Mouse (Mus musculus): ENCODE data around the gene Csrp2.

Gene Csrp2

GRCm38 (mm10) chr10:110931161-110931912 lies 11.7 kb downstream of the Csrp2 start:
- no peak for DNase-seq (ENCODE audit: low read depth)

DNA sequence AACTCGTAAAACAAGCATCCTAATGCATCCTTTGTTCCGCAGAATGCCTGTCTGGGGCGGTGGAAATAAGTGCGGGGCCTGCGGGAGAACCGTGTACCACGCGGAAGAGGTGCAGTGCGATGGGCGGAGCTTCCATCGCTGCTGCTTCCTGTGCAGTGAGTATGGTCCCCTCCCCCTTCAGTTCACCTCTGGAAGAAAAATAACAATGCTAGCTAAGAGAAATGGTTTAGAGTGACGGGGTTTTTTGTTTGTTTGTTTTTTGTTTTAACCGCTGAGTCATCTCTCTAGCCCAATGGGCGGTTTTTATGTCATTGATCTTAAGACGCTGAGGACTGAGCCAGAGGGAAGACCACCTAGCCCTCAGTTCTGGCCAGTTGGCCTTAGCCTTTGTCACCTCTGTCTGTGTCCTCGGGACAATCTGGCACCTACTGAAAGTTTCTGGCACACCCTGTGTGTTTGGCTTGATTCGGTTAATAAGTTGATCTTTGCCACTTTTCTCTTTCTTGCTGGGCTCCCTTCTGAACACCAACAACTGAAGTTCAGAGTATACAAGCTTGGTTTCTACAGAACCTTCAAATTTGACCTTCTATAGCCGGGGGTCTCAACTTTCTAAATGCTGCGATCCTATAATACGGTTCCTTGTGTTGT lies 12.4 kb downstream of the Csrp2 start:
- DNase-seq (ENCODE audit: low read depth): no peak

DNA sequence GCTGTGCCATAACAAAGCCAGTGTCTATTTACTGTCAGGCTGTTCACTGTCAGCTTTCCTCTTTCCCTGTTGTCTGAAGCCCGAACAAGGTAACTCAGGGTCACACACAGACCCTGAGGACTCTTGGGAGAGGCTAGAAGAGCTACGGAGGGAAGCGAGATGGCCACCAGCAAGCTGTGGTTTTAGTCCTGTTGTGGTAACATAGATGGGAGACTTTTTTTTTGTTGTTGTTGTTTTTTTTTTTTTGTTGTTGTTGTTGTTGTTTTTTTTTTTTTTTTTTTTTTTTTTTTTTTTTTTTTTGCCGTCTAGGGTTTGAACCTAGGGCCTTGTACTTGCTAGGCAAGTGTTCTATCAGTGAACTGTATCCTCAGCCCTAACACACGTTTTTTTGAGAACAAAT lies 14.0 kb downstream of the Csrp2 start:
- DNase-seq (ENCODE audit: low read depth): no peak

- peak; percentile 20 for DNase-seq (ENCODE audit: low read depth)
These were observed 15.5 kb downstream of the Csrp2 start for GRCm38 (mm10) chr10:110935081-110935480.

DNA sequence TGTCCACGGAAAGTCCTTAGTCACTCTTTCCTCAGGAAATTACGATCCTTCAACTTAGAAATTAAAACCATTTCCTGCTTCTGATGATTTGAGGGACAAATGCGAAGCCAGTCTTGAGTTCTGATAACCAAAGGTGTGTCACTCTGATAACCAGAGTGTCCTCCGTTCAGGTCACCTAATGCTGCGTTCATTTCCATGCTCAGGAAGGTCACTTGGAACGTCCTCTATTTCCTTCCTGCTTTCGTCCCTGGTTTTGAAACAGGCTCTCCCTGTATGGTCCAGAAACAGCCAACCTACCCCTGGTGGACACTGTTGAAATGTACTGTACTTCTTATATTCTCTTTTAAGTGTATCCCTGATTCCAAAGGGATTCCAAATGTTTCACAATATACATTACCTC lies 16.1 kb downstream of the Csrp2 start:
- peak; percentile 68 for DNase-seq (ENCODE audit: low read depth)

- DNase-seq (ENCODE audit: low read depth): no peak
These were observed 18.8 kb downstream of the Csrp2 start for GRCm38 (mm10) chr10:110938361-110938760.

GRCm38 (mm10) chr10:110938841-110939549 lies 19.4 kb downstream of the Csrp2 start:
- DNase-seq (ENCODE audit: low read depth): no peak

DNA sequence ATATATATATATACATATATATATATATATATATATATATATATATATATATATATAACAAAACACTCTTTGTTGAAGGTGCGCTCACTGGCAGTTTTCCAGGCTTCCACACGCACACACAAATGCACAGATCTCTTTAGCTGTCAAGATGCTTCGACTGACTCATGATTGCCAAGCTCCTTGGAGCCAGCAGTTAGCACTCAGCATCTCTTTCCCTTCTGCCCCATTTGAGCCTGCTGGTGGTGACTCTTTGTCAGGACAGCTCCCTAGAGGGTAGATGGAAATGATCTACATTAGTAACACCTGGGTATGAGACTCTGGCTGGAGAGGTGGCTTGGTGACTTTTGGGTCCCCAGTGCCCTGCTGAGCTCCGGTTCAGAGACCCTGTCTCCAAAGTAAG lies 20.1 kb downstream of the Csrp2 start:
- DNase-seq (ENCODE audit: low read depth): no peak

DNA sequence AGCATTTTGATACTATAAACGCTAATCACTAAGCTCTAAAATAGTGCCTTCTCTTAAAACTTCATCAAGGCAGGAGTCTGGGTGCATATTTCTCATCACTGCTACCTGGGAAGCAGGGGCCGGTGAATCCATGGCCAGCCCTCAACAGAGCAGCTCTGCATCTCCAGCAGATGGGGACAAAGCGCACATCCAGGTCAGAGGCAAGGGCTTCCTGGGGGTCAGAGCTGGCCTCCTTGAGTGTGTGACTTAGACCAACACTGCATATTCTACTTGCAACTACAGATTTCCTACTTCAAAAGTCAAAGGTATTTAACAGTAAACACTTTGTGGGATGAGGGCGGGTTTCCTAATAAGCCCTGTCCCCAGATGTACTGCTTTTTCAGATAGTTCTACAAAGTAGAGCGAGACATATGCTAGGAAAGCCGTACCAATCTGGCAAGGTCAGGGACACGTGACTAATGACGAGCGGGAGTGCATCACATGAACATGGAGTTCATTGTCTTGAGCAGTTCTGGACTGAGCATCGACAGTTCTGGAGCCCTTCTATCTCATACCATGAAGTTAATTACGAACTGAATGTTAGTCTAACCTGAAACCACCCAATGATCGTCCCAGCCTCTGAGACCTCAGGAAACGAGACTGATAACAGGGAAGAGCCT lies 21.3 kb downstream of the Csrp2 start:
- DNase-seq (ENCODE audit: low read depth): no peak

DNA sequence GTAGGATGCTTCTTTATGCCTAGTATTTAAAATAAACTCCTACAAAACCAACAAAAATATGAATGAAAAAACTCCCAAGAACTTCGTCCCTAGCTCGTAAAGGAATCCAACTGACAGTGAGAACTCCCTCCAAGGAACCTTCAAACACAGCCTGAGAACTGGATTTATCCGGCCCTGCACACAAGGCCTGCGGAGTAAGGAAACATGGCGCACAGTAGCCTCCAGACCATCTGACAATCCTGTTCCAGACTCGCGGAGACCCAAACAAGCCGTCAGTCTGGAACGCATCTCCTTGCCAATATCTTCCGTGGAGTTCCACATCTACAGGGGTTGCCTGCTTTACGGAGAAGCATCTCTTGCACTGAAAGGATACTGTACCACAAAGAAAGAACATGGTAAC lies 22.4 kb downstream of the Csrp2 start:
- no peak for DNase-seq (ENCODE audit: low read depth)

DNA sequence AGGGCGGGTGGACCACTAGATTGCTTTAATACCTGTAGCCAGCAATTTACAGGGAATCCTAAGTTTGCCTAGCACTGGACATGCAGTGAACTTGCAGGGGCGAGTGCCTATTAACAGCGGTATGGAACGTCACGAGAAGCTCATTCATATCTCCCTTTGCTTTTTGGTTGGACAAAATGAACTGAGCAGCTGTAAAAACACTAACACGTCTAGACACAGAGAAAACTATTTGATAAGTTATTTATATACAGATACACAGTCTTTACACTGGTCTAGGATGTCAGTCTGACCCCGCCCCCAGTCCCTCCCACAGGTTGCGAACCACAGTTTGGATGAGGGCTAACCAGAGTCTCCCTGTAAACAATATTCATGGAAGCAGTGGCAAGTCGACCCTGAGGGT lies 23.2 kb downstream of the Csrp2 start:
- no peak for DNase-seq (ENCODE audit: low read depth)

DNA sequence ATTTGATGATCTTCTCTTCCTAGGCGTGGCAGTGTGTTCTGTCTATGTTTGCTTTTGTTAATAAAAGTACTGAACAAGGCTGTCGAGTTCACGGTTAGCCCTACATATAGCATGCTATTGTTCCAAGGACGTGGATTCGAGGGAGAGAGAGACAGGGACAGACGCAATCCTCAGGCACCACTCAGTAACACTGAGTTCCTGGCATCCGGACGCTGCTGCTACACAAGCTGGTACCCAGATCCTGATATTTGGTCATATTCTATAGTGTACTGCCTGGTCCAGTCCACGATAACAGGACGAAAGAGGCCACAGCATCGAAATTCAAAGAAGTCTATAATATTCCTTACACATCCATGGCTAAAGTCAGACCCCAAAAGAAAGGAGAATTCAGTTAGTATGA lies 24.6 kb downstream of the Csrp2 start:
- DNase-seq (ENCODE audit: low read depth): no peak

- no peak for DNase-seq (ENCODE audit: low read depth)
These were observed 26.4 kb downstream of the Csrp2 start for GRCm38 (mm10) chr10:110945966-110946365.

- DNase-seq (ENCODE audit: low read depth): no peak
These were observed 28.0 kb downstream of the Csrp2 start for GRCm38 (mm10) chr10:110947574-110947973.

DNA sequence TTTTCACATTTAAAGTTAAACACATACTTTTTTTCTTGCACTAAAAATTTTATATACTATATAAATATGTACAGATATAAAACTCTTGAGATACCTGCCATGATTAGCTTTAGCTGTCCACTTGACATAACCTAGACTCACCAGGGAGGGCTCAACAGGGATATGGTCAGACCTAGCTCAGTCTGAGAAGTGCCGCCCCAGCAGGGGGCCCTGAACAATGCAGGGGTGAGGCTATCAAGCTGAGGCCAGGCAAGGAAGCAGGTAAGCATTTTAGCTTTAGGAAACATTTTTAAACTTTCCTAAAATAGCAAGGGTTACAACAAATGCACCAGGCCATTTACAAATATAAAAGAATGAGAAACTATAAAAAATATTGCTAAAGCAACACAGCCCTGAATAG lies 31.5 kb downstream of the Csrp2 start:
- DNase-seq (ENCODE audit: low read depth): no peak

GRCm38 (mm10) chr10:110951748-110952147 lies 32.2 kb downstream of the Csrp2 start:
- no peak for DNase-seq (ENCODE audit: low read depth)

- no peak for DNase-seq (ENCODE audit: low read depth)
These were observed 32.7 kb downstream of the Csrp2 start for GRCm38 (mm10) chr10:110952271-110952670.

DNA sequence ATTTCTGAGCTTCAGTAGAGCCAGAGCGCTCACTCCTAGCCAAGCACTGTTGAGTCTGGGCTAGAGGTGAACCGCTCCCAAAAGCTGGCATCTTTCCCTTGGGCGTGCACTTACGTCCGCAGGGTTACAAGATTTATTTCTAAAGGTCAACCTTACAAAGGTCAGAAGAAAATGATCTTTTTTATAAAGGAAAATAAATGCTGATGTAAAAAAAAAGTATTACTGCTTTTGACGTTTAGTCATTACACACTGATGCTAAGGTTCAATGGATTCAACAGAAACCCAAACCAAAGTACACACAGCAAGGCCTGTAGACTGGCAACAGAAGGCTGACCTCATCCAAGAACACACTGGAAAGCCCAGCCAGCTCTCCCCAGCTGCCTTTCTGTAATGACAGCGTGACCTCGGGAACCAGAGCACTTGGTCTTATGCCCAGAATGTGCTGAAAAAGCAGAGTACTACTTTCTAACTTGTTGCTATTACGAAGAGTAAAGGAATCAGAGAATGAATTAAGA lies 33.4 kb downstream of the Csrp2 start:
- no peak for DNase-seq (ENCODE audit: low read depth)

GRCm38 (mm10) chr10:110958879-110959278 lies 39.3 kb downstream of the Csrp2 start:
- no peak for DNase-seq (ENCODE audit: low read depth)

DNA sequence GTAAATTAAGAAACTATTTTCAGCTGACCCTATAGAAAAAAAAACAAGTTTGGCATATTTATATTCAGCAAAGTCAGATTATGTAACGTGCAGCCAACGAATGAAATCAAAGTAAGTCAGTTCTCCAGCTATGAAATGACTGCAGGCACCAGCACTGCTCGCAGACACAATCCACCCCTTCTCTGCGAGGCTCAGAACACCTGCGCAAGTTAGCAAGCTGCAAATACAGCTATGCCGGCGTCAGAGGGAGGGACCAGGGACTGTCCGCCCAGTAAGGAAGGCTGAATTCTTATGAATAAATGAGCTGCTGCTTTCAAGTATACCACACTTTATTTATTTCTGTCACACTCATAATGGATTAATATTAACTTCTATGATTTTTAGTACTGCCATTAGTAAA lies 40.2 kb downstream of the Csrp2 start:
- no peak for DNase-seq (ENCODE audit: low read depth)

DNA sequence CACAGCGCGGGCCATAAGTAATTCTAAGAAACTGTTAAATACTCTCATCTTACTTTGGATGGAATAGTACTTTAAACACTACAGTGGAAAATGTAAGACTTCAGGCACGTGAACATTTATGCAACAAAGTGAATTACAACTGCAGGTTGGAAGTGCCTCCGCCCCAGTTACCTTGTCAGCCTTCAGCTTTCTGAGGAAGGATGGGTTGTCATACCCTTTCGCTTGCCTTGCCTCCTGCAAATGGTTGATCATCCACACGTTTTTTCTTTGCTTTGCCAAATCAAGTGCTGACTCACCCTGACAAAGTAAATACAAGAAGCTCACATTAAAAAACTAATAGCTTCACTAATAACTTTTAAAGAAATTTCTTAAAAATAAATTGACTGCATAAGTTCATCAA lies 41.3 kb downstream of the Csrp2 start:
- no peak for DNase-seq (ENCODE audit: low read depth)

GRCm38 (mm10) chr10:110962172-110962571 lies 42.6 kb downstream of the Csrp2 start:
- peak; percentile 26 for DNase-seq (ENCODE audit: low read depth)
